Mouse (Mus musculus): ENCODE measurements around the gene Gjc3. TPM values are rescaled to one million over a fixed set of nuclear protein-coding genes. Genes with fewer than 3 reads are reported as not detected.

Gjc3 gene
- total RNA-seq, 2 experiments from 2014 or later, result 5.7 to 6.1 TPM

- no peak for DNase-seq (ENCODE audit: low spot score in 2 of 2)
Observed at GRCm38 (mm10) chr5:137914508-137914907, 48.4 kb downstream of the Gjc3 start.

DNA sequence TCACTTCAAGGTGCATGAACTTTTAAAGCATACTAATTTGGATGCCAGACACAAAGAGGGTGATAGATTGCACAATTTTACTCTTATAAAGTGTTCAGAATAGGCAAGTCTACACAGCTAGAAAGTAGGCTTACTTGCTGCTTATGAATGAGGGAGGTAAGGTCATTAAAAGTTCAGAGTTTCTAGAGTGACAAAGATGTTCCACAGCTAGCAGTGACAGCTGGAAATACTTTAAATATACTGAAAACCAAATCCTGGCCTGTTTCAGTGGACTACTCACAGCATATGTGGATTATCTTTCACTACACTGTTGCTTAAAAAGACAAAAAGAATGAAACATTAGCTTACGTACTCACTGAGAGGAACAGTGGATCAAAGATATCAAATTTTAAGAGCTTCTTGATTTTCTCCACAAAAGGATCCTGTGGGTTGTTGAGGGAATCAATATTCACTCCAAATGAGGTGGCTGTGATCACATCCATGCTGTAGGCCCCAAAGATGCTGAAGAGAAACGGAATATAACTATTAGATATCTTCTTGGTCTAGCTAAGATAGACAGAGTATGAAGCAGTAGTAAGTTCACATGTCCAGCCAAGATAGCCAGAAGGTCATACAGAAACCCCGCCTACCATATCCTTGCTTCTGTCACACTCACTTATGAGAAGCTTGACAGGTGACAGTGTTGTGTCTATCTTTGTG is 53.2 kb downstream of the Gjc3 start:
- no peak for DNase-seq (ENCODE audit: low spot score in 2 of 2)

Other genes starting within 250 kb of the Gjc3 start
- gene Nyap1, start 221.5 kb downstream of the Gjc3 start, total RNA-seq (2021), result 100 to 1,000 TPM; 100 to 105 TPM
- 100 to 1,000 TPM; 141 to 146 TPM for gene Tsc22d4, start 217.4 kb downstream of the Gjc3 start, total RNA-seq (2021)
- 10 to 100 TPM; 23.2 to 31.6 TPM for gene Ppp1r35, start 184.2 kb downstream of the Gjc3 start, total RNA-seq (2021)
- gene Mepce, start 175.4 kb downstream of the Gjc3 start, total RNA-seq (2021), result 10 to 100 TPM; 33.0 to 33.7 TPM
- 1 to 10 TPM; 4.8 to 6.3 TPM for gene Zcwpw1, start 175.3 kb downstream of the Gjc3 start, total RNA-seq (2021)
- gene Pilra, start 126.8 kb downstream of the Gjc3 start, total RNA-seq (2021), result 1 to 10 TPM in 1 of 2 experiments, under 1 TPM in 1; 0.45 to 1.2 TPM
- not detected for gene Pilrb1, start 105.0 kb downstream of the Gjc3 start, total RNA-seq (2021)
- gene Pilrb2, start 91.3 kb downstream of the Gjc3 start, total RNA-seq (2021), result not detected
- not detected for gene Cyp3a13, start 41.5 kb downstream of the Gjc3 start, total RNA-seq (2021)
- not detected for gene Azgp1, start 18.4 kb upstream of the Gjc3 start, total RNA-seq (2021)
- gene Smok3a, start 58.2 kb upstream of the Gjc3 start, total RNA-seq (2021), result not detected
- not detected for gene Smok3b, start 58.3 kb upstream of the Gjc3 start, total RNA-seq (2021)
- gene Smok3c, start 90.1 kb upstream of the Gjc3 start, total RNA-seq (2021), result not detected
- gene Zkscan1, start 122.0 kb upstream of the Gjc3 start, total RNA-seq (2021), result 10 to 100 TPM; 38.4 to 43.5 TPM
- gene Zscan21, start 153.8 kb upstream of the Gjc3 start, total RNA-seq (2021), result 10 to 100 TPM; 23.0 to 26.6 TPM
- 10 to 100 TPM; 10.8 to 14.3 TPM for gene Zfp113, start 192.6 kb upstream of the Gjc3 start, total RNA-seq (2021)
- gene Cops6, start 198.0 kb upstream of the Gjc3 start, total RNA-seq (2021), result 100 to 1,000 TPM; 129 to 145 TPM
- 10 to 100 TPM; 25.9 to 26.5 TPM for gene Ap4m1, start 208.9 kb upstream of the Gjc3 start, total RNA-seq (2021)
- gene Mcm7, start 209.3 kb upstream of the Gjc3 start, total RNA-seq (2021), result 10 to 100 TPM; 20.8 to 25.6 TPM
- gene Taf6, start 224.4 kb upstream of the Gjc3 start, total RNA-seq (2021), result 10 to 100 TPM; 26.2 to 30.0 TPM
- 10 to 100 TPM; 15.4 to 17.6 TPM for gene Cnpy4, start 224.4 kb upstream of the Gjc3 start, total RNA-seq (2021)
- 10 to 100 TPM; 11.4 to 14.2 TPM for gene Mblac1, start 231.2 kb upstream of the Gjc3 start, total RNA-seq (2021)

All from layer of hippocampus, postnatal 10 days (tissue).